Mouse (Mus musculus): ENCODE measurements at regions not wholly inside any gene's neighbourhood (a gene's known extent, or its start where the extent isn't known, plus 50 kb on each side); places are given as distances from the start of the nearest gene placed in this dataset.
"Not testable (repeated sequence)": the region's sequence is repeated elsewhere in the genome, so short reads cannot be mapped to it uniquely, and the experiment has no call there.

DNA sequence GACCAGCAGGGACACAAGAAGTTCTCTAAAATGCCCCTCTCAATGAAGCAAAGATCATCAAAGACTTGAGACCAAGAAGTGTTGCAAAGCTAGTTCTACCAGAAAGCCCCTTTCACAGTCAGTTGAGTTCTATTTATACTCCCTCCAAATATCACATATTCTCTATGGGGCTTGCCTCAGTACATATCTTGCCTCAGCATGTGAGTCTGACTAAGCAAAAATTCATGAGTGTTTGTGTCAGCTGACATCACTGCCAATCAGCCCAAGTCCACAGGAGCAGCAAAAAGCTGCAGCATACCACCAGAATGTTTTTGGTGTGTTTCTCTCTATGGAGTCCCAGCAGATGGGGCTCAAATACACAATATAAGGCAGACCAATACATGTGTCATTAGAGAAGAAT lies 631.6 kb downstream of the Rpia start:
- ATAC-seq: no peak

DNA sequence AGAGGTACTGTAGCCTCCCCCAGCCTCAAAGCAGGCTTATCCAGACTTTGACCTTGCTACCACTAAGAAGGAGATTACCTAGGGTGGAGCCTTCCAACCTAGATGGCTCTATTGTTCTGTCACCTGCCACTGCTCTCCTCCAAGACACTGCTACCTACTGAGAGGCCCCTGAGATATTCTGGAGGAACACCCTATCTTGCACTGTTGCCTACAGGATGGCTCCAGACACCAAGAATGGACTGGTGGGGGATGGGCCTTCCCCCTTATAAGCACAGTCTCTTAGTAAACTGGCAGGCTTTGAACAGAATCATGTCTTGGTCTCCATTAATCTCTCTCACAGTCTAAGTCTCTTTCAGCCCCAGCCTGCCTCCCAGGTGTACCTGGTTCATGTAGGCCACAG lies 636.3 kb downstream of the Rpia start:
- H3K27me3 ChIP-seq (replicated peaks; ENCODE audit: control insufficient read depth, insufficient read depth, low read length); H3K9ac ChIP-seq (ENCODE audit: low read depth, low read length); H3K27ac ChIP-seq (ENCODE audit: low read length); ATAC-seq; H3K36me3 ChIP-seq (ENCODE audit: control insufficient read depth, insufficient read depth, low read length); H3K4me2 ChIP-seq (ENCODE audit: low read depth, low read length); H3K9me3 ChIP-seq (ENCODE audit: control insufficient read depth, low read length); H3K4me1 ChIP-seq (ENCODE audit: control insufficient read depth, insufficient read depth, low read length); H3K4me3 ChIP-seq (ENCODE audit: low read length): not testable (repeated sequence)

More for the DNA sequence above, 631.6 kb downstream of the Rpia start:
- H3K4me3 ChIP-seq (ENCODE audit: low read length): no peak overlapping the region
- H3K4me1 ChIP-seq (ENCODE audit: control insufficient read depth, insufficient read depth, low read length): no peaks in the 10 kb centered on the region
- no peak overlapping the region for H3K27ac ChIP-seq (ENCODE audit: low read length)
- H3K36me3 ChIP-seq (ENCODE audit: control insufficient read depth, insufficient read depth, low read length): no peaks in the 10 kb centered on the region
- no peak overlapping the region for H3K9ac ChIP-seq (ENCODE audit: low read depth, low read length)
- H3K9me3 ChIP-seq (ENCODE audit: control insufficient read depth, low read length): no peaks in the 10 kb centered on the region
- H3K27me3 ChIP-seq (replicated peaks; ENCODE audit: control insufficient read depth, insufficient read depth, low read length): no peaks in the 10 kb centered on the region
- no peak overlapping the region for H3K4me2 ChIP-seq (ENCODE audit: low read depth, low read length)

DNA sequence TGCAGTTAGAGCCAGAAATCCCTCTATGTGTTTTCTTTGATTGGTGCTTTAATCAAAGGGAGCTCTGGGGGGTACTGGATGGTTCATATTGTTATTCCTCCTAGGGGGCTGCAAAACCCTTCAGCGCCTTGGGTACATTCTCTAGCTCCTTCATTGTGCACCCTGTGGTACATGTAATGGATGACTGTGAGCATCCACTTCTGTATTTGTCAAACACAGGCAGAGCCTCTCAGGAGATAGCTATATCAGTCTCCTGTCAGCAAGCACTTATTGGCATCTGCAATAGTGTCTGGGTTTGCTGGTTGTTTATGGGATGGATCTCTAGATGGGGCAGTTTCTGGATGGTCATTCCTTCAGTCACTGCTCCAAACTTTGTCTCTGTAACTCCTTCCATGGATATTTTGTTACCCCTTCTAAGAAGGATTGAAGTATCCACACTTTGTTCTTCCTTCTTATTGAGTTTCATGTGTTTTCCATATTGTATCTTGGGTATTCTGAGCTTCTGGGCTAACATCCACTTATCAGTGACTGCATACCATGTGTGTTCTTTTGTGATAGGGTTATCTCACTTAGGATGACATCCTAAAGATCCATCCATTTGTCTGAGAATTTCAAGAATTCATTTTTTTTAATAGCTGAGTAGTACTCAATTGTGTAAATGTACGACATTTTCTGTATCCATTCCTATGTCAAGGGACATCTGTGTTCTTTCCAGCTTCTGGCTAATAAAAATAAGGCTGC lies 640.8 kb downstream of the Rpia start:
- not testable (repeated sequence) for H3K4me3 ChIP-seq (ENCODE audit: low read length); H3K9ac ChIP-seq (ENCODE audit: low read depth, low read length); H3K4me2 ChIP-seq (ENCODE audit: low read depth, low read length); H3K27me3 ChIP-seq (replicated peaks; ENCODE audit: control insufficient read depth, insufficient read depth, low read length); H3K4me1 ChIP-seq (ENCODE audit: control insufficient read depth, insufficient read depth, low read length); H3K36me3 ChIP-seq (ENCODE audit: control insufficient read depth, insufficient read depth, low read length); H3K9me3 ChIP-seq (ENCODE audit: control insufficient read depth, low read length); ATAC-seq; H3K27ac ChIP-seq (ENCODE audit: low read length)
- 80% methylated on average over 2 of the region's 2 CpGs for WGBS

DNA sequence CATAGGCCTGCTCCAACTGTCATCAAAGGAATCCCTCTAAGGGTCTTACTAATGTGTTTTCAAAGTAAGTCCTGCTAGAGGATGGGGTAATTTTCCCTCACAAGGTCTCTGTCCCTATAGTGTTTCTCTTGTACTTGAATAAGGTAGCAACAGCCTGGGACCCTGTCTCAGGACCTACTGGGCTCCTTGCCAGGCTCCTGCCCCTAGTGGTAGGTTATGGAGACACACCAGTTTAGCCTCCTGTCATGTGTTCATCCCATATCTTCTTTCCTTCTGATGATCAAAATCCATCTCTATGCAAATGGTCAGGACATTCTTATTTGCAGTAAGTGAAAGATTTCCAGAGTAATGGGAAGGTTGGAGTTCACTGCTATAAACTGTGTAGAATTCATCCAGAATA lies 645.0 kb downstream of the Rpia start:
- Histone ChIP-seq H3K9ac (ENCODE audit: low read depth, low read length) (no peak overlapping the region), H3K9me3 (ENCODE audit: control insufficient read depth, low read length) (no peaks in the 10 kb centered on the region), H3K27me3 (replicated peaks; ENCODE audit: control insufficient read depth, insufficient read depth, low read length) (no peaks in the 10 kb centered on the region), H3K36me3 (ENCODE audit: control insufficient read depth, insufficient read depth, low read length) (no peaks in the 10 kb centered on the region), H3K4me2 (ENCODE audit: low read depth, low read length) (no peak overlapping the region), H3K4me3 (ENCODE audit: low read length) (no peak overlapping the region), H3K27ac (ENCODE audit: low read length) (no peak overlapping the region), H3K4me1 (ENCODE audit: control insufficient read depth, insufficient read depth, low read length) (no peaks in the 10 kb centered on the region)
- 0 out of 2 replicates have a peak, but pooled peaks have one; percentile 13 for ATAC-seq

DNA sequence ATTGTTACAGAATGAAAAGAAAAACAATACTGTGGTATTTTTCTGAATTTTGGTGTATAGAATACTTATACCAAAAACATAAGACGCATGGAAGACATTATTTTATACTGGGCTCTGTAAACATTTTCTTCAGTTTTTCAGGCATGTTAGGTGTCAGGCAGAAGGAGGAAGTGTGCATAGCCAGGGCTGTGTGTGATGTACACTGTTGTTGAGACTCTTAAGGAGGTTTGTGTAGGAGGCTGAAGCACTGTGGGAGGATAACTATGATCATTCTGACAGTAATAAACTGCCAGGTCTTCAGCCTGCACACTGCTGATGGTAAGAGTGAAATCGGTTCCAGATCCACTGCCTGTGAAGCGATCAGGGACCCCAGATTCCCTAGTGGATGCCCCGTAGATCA lies 648.7 kb downstream of the Rpia start:
- 73% methylated on average over 4 of the region's 4 CpGs for whole genome bisulfite sequencing

DNA sequence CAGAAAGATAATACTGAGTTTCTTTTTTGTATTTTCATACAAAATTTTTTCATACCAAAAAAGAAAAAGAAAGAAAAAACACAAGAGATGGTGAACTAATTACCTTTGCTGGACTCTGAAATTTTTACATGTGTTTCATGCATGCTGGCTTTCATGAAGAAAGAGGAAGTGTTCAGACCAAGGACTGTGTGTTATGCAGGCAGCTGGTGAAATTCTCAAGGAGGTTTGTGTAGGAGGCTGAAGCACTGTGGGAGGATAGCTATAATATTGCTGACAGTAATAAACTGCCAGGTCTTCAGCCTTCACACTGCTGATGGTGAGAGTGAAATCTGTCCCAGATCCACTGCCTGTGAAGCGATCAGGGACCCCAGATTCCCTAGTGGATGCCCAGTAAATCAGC lies 675.2 kb downstream of the Rpia start:
- Histone ChIP-seq H3K4me2 (ENCODE audit: low read depth, low read length) (no peak overlapping the region), H3K4me1 (ENCODE audit: control insufficient read depth, insufficient read depth, low read length) (no peaks in the 10 kb centered on the region), H3K36me3 (ENCODE audit: control insufficient read depth, insufficient read depth, low read length) (no peaks in the 10 kb centered on the region), H3K9me3 (ENCODE audit: control insufficient read depth, low read length) (no peaks in the 10 kb centered on the region), H3K27ac (ENCODE audit: low read length) (no peak overlapping the region), H3K9ac (ENCODE audit: low read depth, low read length) (no peak overlapping the region), H3K4me3 (ENCODE audit: low read length) (no peak overlapping the region), H3K27me3 (replicated peaks; ENCODE audit: control insufficient read depth, insufficient read depth, low read length) (no peaks in the 10 kb centered on the region)
- 83% methylated on average over 1 of the region's 1 CpGs for WGBS
- ATAC-seq: peak; percentile 52; the same call in 1 of the 2 replicates

More for the DNA sequence above, 648.7 kb downstream of the Rpia start:
- not testable (repeated sequence) for H3K36me3 ChIP-seq (ENCODE audit: control insufficient read depth, insufficient read depth, low read length); H3K27me3 ChIP-seq (replicated peaks; ENCODE audit: control insufficient read depth, insufficient read depth, low read length); H3K4me3 ChIP-seq (ENCODE audit: low read length); H3K27ac ChIP-seq (ENCODE audit: low read length); H3K4me2 ChIP-seq (ENCODE audit: low read depth, low read length); H3K9ac ChIP-seq (ENCODE audit: low read depth, low read length); H3K9me3 ChIP-seq (ENCODE audit: control insufficient read depth, low read length); H3K4me1 ChIP-seq (ENCODE audit: control insufficient read depth, insufficient read depth, low read length); ATAC-seq

DNA sequence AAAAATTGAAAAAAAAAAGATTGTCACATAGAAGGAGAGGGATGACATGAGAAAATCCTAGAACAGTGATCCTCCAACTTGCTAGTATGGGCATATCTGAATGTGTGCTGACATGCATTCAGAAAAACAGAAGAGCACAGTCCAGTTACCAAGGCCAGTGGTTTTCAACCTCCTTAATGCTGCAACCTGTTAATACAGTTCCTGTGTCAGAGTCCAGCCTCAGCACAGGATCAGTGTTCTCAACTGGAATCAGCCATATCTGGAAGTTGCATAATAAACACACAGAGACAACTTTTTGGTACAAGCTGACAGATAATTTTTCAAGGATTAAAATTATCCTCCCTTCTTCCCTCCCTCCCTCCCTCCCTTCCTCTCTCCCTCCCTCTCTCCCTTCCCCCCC lies 680.1 kb downstream of the Rpia start:
- Histone ChIP-seq H3K9me3 (ENCODE audit: control insufficient read depth, low read length) (no peaks in the 10 kb centered on the region), H3K9ac (ENCODE audit: low read depth, low read length) (no peak overlapping the region), H3K27me3 (replicated peaks; ENCODE audit: control insufficient read depth, insufficient read depth, low read length) (no peaks in the 10 kb centered on the region), H3K4me2 (ENCODE audit: low read depth, low read length) (no peak overlapping the region), H3K4me1 (ENCODE audit: control insufficient read depth, insufficient read depth, low read length) (no peaks in the 10 kb centered on the region), H3K27ac (ENCODE audit: low read length) (no peak overlapping the region), H3K4me3 (ENCODE audit: low read length) (no peak overlapping the region), H3K36me3 (ENCODE audit: control insufficient read depth, insufficient read depth, low read length) (no peaks in the 10 kb centered on the region)
- ATAC-seq: peak; percentile 53; the same call in 1 of the 2 replicates

DNA sequence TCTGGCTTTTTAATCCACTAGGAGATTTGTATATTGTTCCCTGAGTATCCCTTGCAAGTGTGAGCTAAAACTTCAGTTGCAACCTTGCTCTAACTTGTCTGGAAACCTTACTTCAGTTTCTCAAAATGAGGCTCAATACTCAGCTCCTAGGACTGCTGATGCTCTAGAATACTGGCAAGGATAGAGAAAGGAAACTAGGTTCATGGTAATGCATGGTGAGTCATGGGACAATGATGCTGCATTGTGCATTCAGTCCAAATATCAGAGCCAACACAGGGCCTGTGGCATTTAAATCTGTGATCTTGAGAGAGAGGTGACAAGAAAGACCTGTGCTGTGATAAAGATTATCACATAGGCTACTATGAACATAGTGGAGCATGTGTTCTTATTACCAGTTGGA lies 682.6 kb downstream of the Rpia start:
- not testable (repeated sequence) for ATAC-seq; H3K27me3 ChIP-seq (replicated peaks; ENCODE audit: control insufficient read depth, insufficient read depth, low read length)

DNA sequence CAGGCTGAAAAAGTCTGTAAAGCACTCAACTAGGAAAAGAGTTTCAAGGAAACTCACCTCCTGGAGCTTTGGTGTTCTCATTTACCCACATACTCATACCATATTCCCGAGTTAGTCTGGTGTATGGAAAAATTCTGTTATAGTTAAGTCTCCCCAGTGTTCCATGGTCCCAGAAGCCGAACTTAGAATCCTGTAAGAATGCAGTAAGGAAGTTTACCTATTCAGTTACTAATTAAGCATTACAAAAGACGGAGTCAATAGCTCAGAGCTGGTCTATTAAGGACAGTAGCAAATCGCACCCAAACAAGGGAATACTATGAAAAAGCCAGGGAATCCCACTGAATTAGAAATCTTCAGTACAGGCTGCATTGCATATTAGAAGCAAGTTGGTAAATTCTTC lies 688.3 kb downstream of the Rpia start:
- ATAC-seq: peak; percentile 21; the same call in 1 of the 2 replicates
- Histone ChIP-seq H3K27ac (ENCODE audit: low read length) (no peak overlapping the region), H3K4me1 (ENCODE audit: control insufficient read depth, insufficient read depth, low read length) (no peaks in the 10 kb centered on the region), H3K9ac (ENCODE audit: low read depth, low read length) (no peak overlapping the region), H3K9me3 (ENCODE audit: control insufficient read depth, low read length) (no peaks in the 10 kb centered on the region), H3K4me2 (ENCODE audit: low read depth, low read length) (no peak overlapping the region), H3K4me3 (ENCODE audit: low read length) (no peak overlapping the region), H3K27me3 (replicated peaks; ENCODE audit: control insufficient read depth, insufficient read depth, low read length) (no peaks in the 10 kb centered on the region), H3K36me3 (ENCODE audit: control insufficient read depth, insufficient read depth, low read length) (no peaks in the 10 kb centered on the region)
- WGBS: 35% methylated on average over 4 of the region's 4 CpGs

More for the DNA sequence above, 682.6 kb downstream of the Rpia start:
- H3K36me3 ChIP-seq (ENCODE audit: control insufficient read depth, insufficient read depth, low read length); H3K4me3 ChIP-seq (ENCODE audit: low read length); H3K27ac ChIP-seq (ENCODE audit: low read length); H3K4me1 ChIP-seq (ENCODE audit: control insufficient read depth, insufficient read depth, low read length); H3K4me2 ChIP-seq (ENCODE audit: low read depth, low read length); H3K9me3 ChIP-seq (ENCODE audit: control insufficient read depth, low read length); H3K9ac ChIP-seq (ENCODE audit: low read depth, low read length): not testable (repeated sequence)

DNA sequence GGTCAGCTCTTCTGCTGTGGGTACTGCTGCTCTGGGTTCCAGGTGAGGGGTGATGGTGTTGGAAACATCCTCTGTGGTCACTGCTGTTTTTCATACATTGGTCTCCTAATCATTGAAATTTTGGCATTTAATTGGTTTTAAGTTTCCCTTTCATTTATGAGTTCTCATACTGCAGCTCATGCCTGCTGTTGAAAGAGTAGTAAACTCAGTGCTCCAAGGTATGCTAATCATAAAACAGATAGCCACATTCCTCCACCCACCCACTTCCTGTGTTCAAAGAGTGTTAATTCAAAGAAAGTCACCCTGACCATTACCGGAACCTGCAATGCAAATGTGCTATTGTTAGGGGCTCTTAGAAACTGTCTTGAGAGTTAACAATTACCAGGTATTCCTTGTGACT lies 688.9 kb downstream of the Rpia start:
- H3K4me3 ChIP-seq (ENCODE audit: low read length); H3K36me3 ChIP-seq (ENCODE audit: control insufficient read depth, insufficient read depth, low read length); H3K9me3 ChIP-seq (ENCODE audit: control insufficient read depth, low read length); H3K27ac ChIP-seq (ENCODE audit: low read length); H3K27me3 ChIP-seq (replicated peaks; ENCODE audit: control insufficient read depth, insufficient read depth, low read length); H3K4me1 ChIP-seq (ENCODE audit: control insufficient read depth, insufficient read depth, low read length); H3K4me2 ChIP-seq (ENCODE audit: low read depth, low read length); H3K9ac ChIP-seq (ENCODE audit: low read depth, low read length): not testable (repeated sequence)
- ATAC-seq: peak; percentile 72
- 20% methylated on average over 1 of the region's 1 CpGs for WGBS
